Mouse (Mus musculus) urinary bladder, postnatal 4 days (tissue): ENCODE data around the gene Hnrnpul1.

ENCODE experiments used
- DNase-seq, 2 experiments: peaks; one replicate each; pipeline ENCODE4 v3.0.0; 2021 to 2022; ENCODE audit warnings: low spot score in 2 of 2

Hnrnpul1 gene

GRCm38 (mm10) chr7:25719761-25720610 is 34.6 kb downstream of the Hnrnpul1 start:
- peak; percentile 57 to 79 for DNase-seq

DNA sequence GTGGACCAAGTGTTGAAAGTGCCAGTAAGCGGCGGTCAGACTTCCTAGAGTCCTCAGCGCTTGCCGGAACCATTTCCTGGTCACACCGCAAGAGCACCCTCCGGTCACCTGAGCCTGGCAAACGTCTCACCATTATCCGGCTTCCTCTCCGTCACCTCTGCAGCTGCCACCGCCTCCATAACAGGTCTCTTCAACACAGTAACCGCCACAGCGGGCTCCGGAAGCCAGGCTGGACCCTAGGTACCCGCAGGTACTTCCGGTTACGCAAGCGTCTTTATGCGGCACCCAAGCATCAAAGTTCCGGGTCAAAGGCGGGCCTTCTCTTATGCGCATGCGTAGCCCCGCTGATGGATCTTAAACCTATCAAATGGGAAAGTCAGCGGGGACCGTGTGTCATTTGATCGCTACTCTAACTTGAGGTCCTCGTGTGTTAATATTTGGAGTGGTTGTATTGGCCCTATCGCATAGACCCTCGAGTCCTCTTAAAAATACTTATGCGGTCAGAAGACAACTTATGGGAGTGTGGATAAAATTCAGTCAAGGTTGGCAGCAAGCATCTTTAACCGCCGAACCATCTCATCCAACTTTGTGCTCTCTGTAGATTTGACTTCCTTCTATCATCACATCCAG is 35.7 kb downstream of the Hnrnpul1 start, which contains the start of gene Ccdc97:
Ccdc97 (minus strand) TSS at position 301 of the 630 bp plus-strand sequence.
- peak; percentile 87 to 90 for DNase-seq

GRCm38 (mm10) chr7:25717478-25717877 is 37.1 kb downstream of the Hnrnpul1 start:
- no peak for DNase-seq

- no peak for DNase-seq
Measured at GRCm38 (mm10) chr7:25715731-25716271, 38.8 kb downstream of the Hnrnpul1 start.

DNA sequence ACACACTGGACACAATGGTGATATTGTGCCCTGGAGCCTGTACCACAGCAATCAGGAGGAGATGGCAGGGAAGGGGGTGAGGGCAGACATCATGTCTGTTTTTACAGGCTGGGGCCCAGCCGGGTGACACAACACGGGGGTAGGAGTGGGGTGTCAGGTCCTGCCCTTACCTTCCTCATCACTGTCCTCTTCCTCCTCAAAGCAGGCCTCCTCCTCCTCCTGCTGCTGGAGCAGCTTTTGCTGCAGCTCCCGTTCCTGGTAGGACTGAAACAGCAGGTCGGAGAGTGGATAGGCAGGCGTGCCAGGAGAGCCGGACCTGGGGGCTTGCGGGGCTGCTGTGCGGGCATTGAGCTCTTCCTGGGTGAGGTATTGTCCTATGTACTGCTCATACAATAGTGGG is 40.0 kb downstream of the Hnrnpul1 start:
- DNase-seq: no peak

- no peak for DNase-seq
Measured at GRCm38 (mm10) chr7:25712801-25713200, 41.8 kb downstream of the Hnrnpul1 start.

GRCm38 (mm10) chr7:25711731-25712197 is 42.8 kb downstream of the Hnrnpul1 start:
- DNase-seq: no peak

DNA sequence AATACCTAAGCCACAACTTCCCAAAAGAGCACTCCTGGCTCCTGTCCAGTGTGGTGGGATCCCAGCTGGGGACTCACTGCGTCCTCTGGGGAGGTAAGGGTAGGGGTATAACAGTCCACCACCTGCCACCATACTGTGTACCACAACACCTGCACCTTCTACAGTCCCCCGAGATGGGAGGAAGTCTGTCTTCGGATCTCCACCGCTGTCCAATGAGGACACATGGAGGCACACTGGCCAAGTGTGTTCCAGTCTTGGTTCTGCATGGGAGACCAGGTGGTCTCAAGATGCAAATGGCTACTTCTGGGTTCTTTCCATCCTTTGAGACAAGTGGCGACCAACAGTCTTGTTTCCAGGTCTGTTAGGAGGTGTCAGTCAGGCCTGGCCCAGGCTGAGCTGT is 43.4 kb downstream of the Hnrnpul1 start:
- DNase-seq: no peak

- DNase-seq: no peak
Measured at GRCm38 (mm10) chr7:25710519-25711130, 43.9 kb downstream of the Hnrnpul1 start.

DNA sequence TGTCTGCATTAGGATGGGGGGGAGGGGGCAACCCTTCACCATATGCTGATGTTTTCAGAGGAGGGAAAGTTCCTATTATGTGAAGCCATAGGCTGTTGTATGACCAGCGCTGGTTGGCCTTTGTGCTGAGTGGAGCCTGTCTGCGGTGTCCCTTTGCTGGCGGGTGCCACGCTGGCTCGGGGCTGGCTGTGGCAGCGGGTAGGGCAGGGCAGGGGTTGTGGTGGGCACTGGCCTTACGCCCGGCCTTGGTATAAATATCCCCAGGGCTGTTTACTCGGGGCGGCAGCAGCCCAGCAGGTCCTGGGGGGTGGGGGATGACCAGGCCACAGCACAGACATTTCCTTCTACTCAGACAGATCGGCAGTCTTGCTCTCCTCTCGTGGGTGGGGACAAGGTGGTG is 44.6 kb downstream of the Hnrnpul1 start:
- DNase-seq: no peak

GRCm38 (mm10) chr7:25707581-25708292 is 46.8 kb downstream of the Hnrnpul1 start:
- DNase-seq: no peak

DNA sequence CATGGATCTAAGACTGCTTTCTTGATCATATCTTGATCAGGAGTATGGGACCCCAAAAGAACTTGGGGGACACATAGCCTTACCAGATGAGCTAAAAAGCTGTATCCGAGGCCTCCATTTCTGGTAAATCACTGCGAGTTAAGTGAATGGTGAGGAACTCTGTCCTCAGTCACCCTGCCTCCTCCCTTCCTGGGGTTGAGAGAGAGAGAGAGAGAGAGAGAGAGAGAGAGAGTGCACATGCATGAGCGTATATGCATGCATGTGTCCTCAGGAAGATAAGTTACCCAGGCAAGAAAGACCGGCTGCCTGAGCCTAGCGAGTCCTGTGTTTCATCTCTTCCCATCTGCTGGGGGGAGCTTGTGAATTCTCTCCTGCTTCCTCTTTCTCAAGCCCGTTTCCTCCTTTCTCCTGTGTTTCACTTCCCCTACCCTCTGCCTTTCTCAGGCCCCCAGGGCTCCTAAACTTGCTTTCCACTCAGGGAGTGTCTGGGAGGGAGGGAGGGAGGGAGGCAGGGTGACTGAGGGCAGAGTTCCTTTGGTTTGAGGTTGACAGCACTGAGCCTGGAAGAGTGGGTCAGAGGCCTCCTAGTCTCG is 47.9 kb downstream of the Hnrnpul1 start:
- no peak for DNase-seq

DNA sequence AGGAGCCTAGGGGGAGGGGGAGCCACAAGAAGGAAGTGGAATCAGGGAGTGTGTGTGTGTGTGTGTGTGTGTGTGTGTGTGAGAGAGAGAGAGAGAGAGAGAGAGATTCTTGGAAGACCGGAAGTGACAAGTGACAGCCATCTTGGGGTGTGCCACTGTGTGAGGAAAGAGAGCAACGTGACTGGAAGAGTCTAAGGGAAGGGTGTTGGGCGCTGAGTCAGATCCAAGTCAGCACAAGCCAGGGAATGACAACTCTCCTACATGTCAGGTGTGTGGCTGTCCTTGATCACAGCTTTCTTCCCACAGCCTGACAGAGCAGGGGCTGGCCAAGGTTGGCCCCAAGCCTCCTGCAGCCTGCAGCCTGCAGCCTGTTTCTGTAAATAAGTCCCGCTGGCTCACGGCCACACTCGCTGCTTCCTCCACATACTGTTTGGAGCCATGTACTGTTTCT is 48.7 kb downstream of the Hnrnpul1 start:
- no peak for DNase-seq

DNA sequence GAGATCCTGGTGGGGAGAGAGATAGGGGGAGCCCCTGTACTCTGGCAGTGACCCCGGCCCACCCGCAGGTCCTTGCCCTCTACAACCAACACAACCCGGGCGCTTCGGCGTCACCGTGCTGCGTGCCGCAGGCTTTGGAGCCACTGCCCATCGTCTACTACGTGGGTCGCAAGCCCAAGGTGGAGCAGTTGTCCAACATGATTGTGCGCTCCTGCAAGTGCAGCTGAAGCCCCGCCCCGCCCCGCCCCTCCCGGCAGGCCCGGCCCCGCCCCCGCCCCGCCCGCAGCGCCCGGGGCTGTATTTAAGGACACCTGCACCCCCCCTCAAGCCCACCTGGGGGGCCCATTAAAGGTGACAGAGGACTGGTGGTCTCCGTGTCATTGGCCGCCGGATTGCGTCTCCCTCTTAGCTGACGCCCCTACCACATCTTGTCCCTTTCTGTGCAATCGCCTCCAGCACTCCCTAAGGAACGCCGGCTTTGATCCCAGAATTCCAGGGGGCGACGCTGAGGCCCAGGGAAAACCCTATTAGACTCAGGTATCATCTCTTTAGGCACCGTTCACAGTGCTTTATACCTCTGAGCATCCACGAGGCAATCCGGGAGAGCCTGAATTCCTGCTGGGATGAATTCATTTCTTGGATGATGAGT is 49.7 kb downstream of the Hnrnpul1 start:
- no peak for DNase-seq

DNA sequence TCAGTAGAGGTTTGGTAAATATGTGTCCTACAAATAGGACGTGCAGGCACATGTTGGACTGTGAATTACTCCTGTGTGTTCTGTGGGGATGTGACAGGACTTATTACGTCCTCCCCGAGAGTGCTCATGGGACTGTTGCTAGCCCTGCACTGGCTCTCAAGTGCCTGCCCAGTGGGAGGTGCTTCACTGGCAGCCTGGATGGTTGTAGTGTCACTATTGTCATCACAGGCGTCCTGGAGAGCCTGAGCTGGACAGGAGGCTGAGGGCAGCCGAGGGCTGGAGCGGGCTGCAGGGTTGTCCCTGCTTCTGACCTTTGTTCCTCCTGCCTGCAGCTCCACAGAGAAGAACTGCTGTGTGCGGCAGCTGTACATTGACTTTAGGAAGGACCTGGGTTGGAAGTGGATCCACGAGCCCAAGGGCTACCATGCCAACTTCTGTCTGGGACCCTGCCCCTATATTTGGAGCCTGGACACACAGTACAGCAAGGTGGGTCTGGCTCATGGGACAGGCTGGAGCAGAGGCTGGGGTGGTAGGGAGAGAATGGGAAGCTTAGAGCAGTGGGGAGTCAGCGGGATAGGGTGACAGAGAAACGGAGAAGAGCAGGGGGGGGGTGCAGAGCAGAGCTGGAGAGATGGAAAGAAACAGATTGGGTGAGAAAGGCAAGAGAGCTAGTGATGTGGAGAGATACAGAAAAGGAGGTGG is 50.6 kb downstream of the Hnrnpul1 start:
- no peak for DNase-seq

DNA sequence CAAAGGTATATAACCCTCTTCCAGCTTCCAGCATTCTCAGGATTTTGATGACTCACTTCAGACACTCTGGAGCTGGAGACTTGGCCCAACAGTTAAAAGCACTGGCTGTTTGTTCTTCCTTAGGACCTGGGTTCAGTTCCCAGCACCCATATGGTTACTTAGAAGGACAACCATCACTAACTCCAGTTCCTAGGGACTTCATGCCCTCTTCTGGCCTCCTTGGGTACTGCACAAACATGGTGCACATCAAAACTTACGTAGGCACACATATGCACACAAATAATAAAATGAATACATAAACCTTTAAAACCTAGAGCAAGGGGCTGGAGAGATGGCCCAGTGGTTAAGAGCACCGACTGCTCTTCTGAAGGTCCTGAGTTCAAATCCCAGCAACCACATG is 52.2 kb downstream of the Hnrnpul1 start:
- DNase-seq: no peak

DNA sequence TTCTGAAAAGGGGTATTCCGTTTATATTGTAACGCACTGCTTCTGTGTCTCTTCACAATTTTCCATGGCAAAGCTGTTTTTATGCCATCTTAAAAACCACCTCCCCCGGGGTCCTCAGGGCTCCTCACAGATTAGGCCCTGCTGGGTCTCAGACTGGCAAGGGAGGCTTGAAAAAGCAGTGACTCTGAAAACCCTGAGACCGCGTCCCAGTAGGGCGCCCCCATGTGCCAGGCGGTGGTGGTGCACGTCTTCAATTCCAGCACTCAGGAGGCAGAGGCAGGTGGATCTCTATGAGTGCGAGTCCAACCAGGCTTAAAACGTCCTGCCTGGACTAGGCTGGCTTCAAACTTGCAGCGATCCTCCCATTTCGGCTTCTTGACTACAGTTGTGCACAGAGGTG is 53.8 kb downstream of the Hnrnpul1 start:
- no peak for DNase-seq

GRCm38 (mm10) chr7:25699851-25700250 is 54.7 kb downstream of the Hnrnpul1 start:
- DNase-seq: no peak

DNA sequence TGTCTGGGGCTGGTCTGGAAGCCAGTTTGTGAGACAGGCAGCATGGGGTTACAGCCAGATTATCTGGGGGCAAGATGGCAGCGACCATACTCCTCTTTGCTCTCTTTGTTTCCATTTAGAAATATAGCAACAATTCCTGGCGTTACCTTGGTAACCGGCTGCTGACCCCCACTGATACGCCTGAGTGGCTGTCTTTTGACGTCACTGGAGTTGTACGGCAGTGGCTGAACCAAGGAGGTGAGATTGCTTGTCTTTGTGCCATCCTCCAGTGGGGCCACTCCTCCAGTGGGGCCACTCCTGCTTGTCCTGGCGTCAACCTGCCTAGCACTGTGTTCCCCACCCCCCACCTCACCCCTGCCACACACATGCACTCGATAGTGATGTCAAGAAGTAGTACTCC is 60.5 kb downstream of the Hnrnpul1 start:
- no peak for DNase-seq

DNA sequence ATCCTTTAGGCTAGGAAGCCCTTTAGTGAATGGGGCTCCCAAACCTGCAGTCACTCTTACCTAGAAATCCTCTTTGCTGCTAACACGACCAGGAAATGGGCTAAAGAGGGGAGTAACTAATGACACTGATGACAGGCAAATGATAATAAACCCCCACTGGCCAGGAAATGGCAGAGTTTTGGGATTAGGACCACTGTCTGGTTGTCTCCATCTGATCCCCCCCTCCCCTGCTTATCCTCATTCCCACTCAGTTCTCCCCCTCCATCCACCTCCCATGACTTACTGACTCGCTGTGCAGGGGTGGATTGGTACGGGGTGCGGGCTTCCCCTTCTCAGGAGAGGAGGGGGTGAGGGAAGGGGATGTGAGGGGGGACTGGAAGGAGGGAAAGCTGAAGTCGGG is 64.5 kb downstream of the Hnrnpul1 start:
- no peak for DNase-seq
